Comparison of ENCODE assay signal across 12 mouse cellular contexts in genomic region chr7:35790201-35790600, GRCm38 (mm10). TPM values are rescaled to one million over a fixed set of nuclear protein-coding genes. Genes with fewer than 3 reads are reported as not detected.
A peak's percentile ranks its signal among the peaks of the same experiment; 100 is the strongest.
DNase-seq lines count a peak whose midpoint lies in the region; ATAC-seq and TF ChIP-seq lines count a peak whose summit lies in the region.
"Had no signal": no experiment of that assay in that cellular context is flagged by ENCODE, and none has a peak within 500 bp of the region (broad histone marks: within the 10 kb centered on the region; RNA-seq: fewer than 3 reads in every experiment).

No protein-coding gene starts in this region.

- peaks cover 24% of the 10 kb centered on the region for H3K36me3 ChIP-seq in forebrain, embryonic 11.5 days (ENCODE audit: control insufficient read depth, insufficient read depth, low read length)

- ATAC-seq in forebrain, embryonic 11.5 days (replicated peaks; ENCODE audit: low FRiP score), result no peak
- ATAC-seq: activated CD4-positive, CD25-positive, alpha-beta regulatory T cell, adult 4 months had no signal

- no peak for TF ChIP-seq CTCF in lung, adult 2 months (IDR thresholded peaks at IDR 0.05; ENCODE audit: insufficient read depth, low read length)

- no peaks in the 10 kb centered on the region for H3K27me3 ChIP-seq in forebrain, embryonic 11.5 days (ENCODE audit: control insufficient read depth, insufficient read depth, low read length)
- H3K27me3 ChIP-seq: heart, embryonic 15.5 days had no signal

- no peak overlapping the region for H3K4me2 ChIP-seq in forebrain, embryonic 11.5 days (ENCODE audit: low read depth, low read length, severe bottlenecking)
- H3K4me2 ChIP-seq: heart, embryonic 15.5 days had no signal

- TF ChIP-seq POLR2A in lung, adult 2 months (IDR thresholded peaks at IDR 0.05; ENCODE audit: borderline replicate concordance, extremely low read depth, low read depth, low read length), result no peak

- no peak overlapping the region for H3K4me3 ChIP-seq in lung, adult 2 months (replicated peaks; ENCODE audit: extremely low read depth, low read depth, low read length)
- no peak overlapping the region for H3K4me3 ChIP-seq in forebrain, embryonic 11.5 days (ENCODE audit: low read depth, low read length)
- H3K4me3 ChIP-seq: forebrain, embryonic 10.5 days; heart, embryonic 15.5 days had no signal

- DNase-seq in heart, postnatal 4 days, result peak; percentile 23
- DNase-seq in heart, adult 9 months (ENCODE audit: low spot score in 2 of 2), result no peak
- peak; percentile 9 for DNase-seq in lung, adult 2 months
- DNase-seq in lung, adult 18-20 months, result no peak
- peak; percentile 33 for DNase-seq in ZHBTc4 (ENCODE audit: low read depth, low spot score)
- peak; percentile 12 for DNase-seq in mesoderm, embryonic 11.5 days (ENCODE audit: low read depth, low spot score)
- DNase-seq in Muller cell, postnatal 12 days (ENCODE audit: inconsistent ontology term), result no peak
- no peak for DNase-seq in forebrain, embryonic 11.5 days (ENCODE audit: low spot score)

- no peaks in the 10 kb centered on the region for H3K4me1 ChIP-seq in lung, adult 2 months (ENCODE audit: control insufficient read depth, insufficient read depth, low read length)
- H3K4me1 ChIP-seq in forebrain, embryonic 11.5 days (replicated peaks; ENCODE audit: control insufficient read depth, insufficient read depth, low read length), result no peaks in the 10 kb centered on the region
- H3K4me1 ChIP-seq: forebrain, embryonic 10.5 days; heart, embryonic 15.5 days had no signal

- WGBS in lung, adult 2 months, result 87% methylated on average over 8 of the region's 8 CpGs
- 90% methylated on average over 8 of the region's 8 CpGs for WGBS in forebrain, embryonic 11.5 days

- no peaks in the 10 kb centered on the region for H3K9me3 ChIP-seq in forebrain, embryonic 11.5 days (ENCODE audit: control insufficient read depth, low read length)
- H3K9me3 ChIP-seq: forebrain, embryonic 10.5 days; heart, embryonic 15.5 days had no signal

- H3K9ac ChIP-seq in forebrain, embryonic 11.5 days (ENCODE audit: low read length), result no peak overlapping the region
- H3K9ac ChIP-seq: heart, embryonic 15.5 days had no signal

- H3K27ac ChIP-seq in forebrain, embryonic 11.5 days (ENCODE audit: low read depth, low read length), result no peak overlapping the region
- H3K27ac ChIP-seq: forebrain, embryonic 10.5 days; heart, embryonic 15.5 days; macrophage had no signal

RNA-seq across cellular contexts. Expression of gene Zfp507, which starts 12.6 kb away (rescaled TPM):
- total RNA-seq in heart, postnatal 4 days (2021), result 10 to 100 TPM; 23.8 to 26.0 TPM
- polyA plus RNA-seq in lung, adult 2 months (2012; rRNA removed), result 5.9 and 8.1 TPM in 2 replicates
- 18.3 and 21.3 TPM in 2 replicates for polyA plus RNA-seq in forebrain, embryonic 11.5 days (2014; fragmentation: Nextera tagmentation; extraction: Ambion mirVana)

RNA-seq across cellular contexts. Expression of gene Dpy19l3, which starts 35.9 kb away (rescaled TPM):
- 10 to 100 TPM; 10.3 to 11.9 TPM for total RNA-seq in heart, postnatal 4 days (2021)
- polyA plus RNA-seq in lung, adult 2 months (2012; rRNA removed), result 7.2 and 10.9 TPM in 2 replicates
- 36.7 and 43.9 TPM in 2 replicates for polyA plus RNA-seq in forebrain, embryonic 11.5 days (2014; fragmentation: Nextera tagmentation; extraction: Ambion mirVana)

Comparison
In these comparisons a context has a peak if more than half of its experiments do, and no peak if none do; other contexts are left out.
1. DNase-seq: peak in heart, postnatal 4 days (single experiment), lung, adult 2 months (single experiment), ZHBTc4 (single experiment) and mesoderm, embryonic 11.5 days (single experiment); none in heart, adult 9 months (0 of 2), lung, adult 18-20 months (0 of 2), Muller cell, postnatal 12 days (single experiment) and forebrain, embryonic 11.5 days (single experiment).